Mouse (Mus musculus) liver, adult 2 months (tissue): ENCODE results near the gene Dnajb5. TPM values are rescaled to one million over a fixed set of nuclear protein-coding genes. Genes with fewer than 3 reads are reported as not detected.

Source experiments
- DNase-seq: peaks from one replicate; pipeline ENCODE4 v3.0.0-alpha.2; 2011; ENCODE audit warnings: low read depth, low spot score; ENCODE audit errors: extremely low read depth
- H3K27ac ChIP-seq: fragments of 200-500 bp; replicated peaks from 2 replicates; pipeline ENCODE4 v1.5.1; 2012; ENCODE audit warnings: low read depth, mild to moderate bottlenecking, control low read depth, inconsistent platforms, low read length; ENCODE audit not compliant: insufficient read depth
- H3K27me3 ChIP-seq: fragments of 200-500 bp; 2 replicates; pipeline ENCODE4 v1.6.1; 2012; ENCODE audit warnings: mild to moderate bottlenecking, moderate library complexity, low read length, inconsistent platforms; ENCODE audit not compliant: control insufficient read depth, insufficient read depth
- H3K36me3 ChIP-seq: fragments of 200-500 bp; 2 replicates; pipeline ENCODE4 v1.6.1; 2012; ENCODE audit warnings: low read length, inconsistent platforms; ENCODE audit not compliant: control insufficient read depth, insufficient read depth
- H3K4me1 ChIP-seq: fragments of 200-500 bp; 2 replicates; pipeline ENCODE4 v1.6.1; 2011; ENCODE audit warnings: low read length; ENCODE audit not compliant: control insufficient read depth, insufficient read depth
- H3K4me3 ChIP-seq: fragments of 200-500 bp; 2 replicates; pipeline ENCODE4 v1.5.1; 2011; ENCODE audit warnings: low read depth, mild to moderate bottlenecking, control low read depth, low read length, moderate library complexity; ENCODE audit not compliant: insufficient read depth
- H3K79me2 ChIP-seq: fragments of 200-500 bp; 2 replicates; pipeline ENCODE4 v1.6.1; 2012; ENCODE audit warnings: inconsistent platforms, mild to moderate bottlenecking, low read length, moderate library complexity; ENCODE audit not compliant: control insufficient read depth, insufficient read depth
- H3K9ac ChIP-seq: fragments of 200-500 bp; 2 replicates; pipeline ENCODE4 v1.6.1; 2012; ENCODE audit warnings: low read depth, mild to moderate bottlenecking, control low read depth, inconsistent platforms, low read length
- CTCF ChIP-seq: fragments of 200-500 bp; IDR thresholded peaks from 2 replicates; pipeline ENCODE4 v1.5.1; 2011; ENCODE audit warnings: low read depth, low read length, control low read depth
- POLR2A ChIP-seq: fragments of 200-500 bp; IDR thresholded peaks from 2 replicates; pipeline ENCODE4 v1.6.1; 2011; ENCODE audit warnings: low read length, control low read depth; ENCODE audit not compliant: insufficient read depth; ENCODE audit errors: extremely low read depth
- WGBS: fragments of 180-500 bp; shearing (Covaris S2); methylation state at CpG from one replicate; pipeline ENCODE4 v1.1.7; 2018; 5-methylcytosine and 5-hydroxymethylcytosine counted together
- polyA plus RNA-seq: library from polyadenylated mRNA; depleted of rRNA; stranded (reverse); fragments of >200 nt; gene quantifications from 2 replicates; pipeline ENCODE4 v1.2.3, GENCODE M21; 2012
- total RNA-seq: library from RNA; depleted of rRNA; stranded (reverse); fragments of >200 nt; gene quantifications from 2 replicates; pipeline ENCODE4 v1.2.3, GENCODE M21; 2014

Dnajb5 gene
- total and polyA plus RNA-seq, 2 experiments, result 0.83 to 2.8 TPM

- peak; percentile 36 for DNase-seq
These were observed 498 bp downstream of the Dnajb5 start for GRCm38 (mm10) chr4:42950065-42950558.

GRCm38 (mm10) chr4:42951206-42952195 lies 1.9 kb downstream of the Dnajb5 start:
- no peak for DNase-seq
- Histone ChIP-seq H3K4me1 (peaks cover 6% of the 10 kb centered on the region; the same call in 1 of the 2 replicates), H3K27ac (no peak overlapping the region), H3K4me3 (no peak overlapping the region), H3K27me3 (no peaks in the 10 kb centered on the region), H3K36me3 (no peaks in the 10 kb centered on the region), H3K79me2 (no peaks in the 10 kb centered on the region), H3K9ac (no peak overlapping the region)
- 86% methylated on average over 11 of the region's 11 CpGs for WGBS
- no peak for TF ChIP-seq CTCF
- TF ChIP-seq POLR2A, result no peak

More at GRCm38 (mm10) chr4:42950065-42950558, 498 bp downstream of the Dnajb5 start:
- peaks cover 6% of the 10 kb centered on the region; the same call in 1 of the 2 replicates for H3K4me1 ChIP-seq
- no peaks in the 10 kb centered on the region for H3K27me3 ChIP-seq
- H3K27ac ChIP-seq, result peak overlapping the region; percentile 78
- peak overlapping the region; percentile 84 for H3K4me3 ChIP-seq
- no peaks in the 10 kb centered on the region for H3K36me3 ChIP-seq
- 7% methylated on average over 23 of the region's 27 CpGs for WGBS
- TF ChIP-seq CTCF (no peak), POLR2A (no peak)
- peak overlapping the region; percentile 88 for H3K9ac ChIP-seq
- H3K79me2 ChIP-seq, result no peaks in the 10 kb centered on the region

- H3K36me3 ChIP-seq, result peaks cover 2% of the 10 kb centered on the region; the same call in 1 of the 2 replicates
- TF ChIP-seq CTCF (no peak), POLR2A (no peak)
- no peak for DNase-seq
- peaks cover 6% of the 10 kb centered on the region; the same call in 1 of the 2 replicates for H3K4me1 ChIP-seq
- no peaks in the 10 kb centered on the region for H3K79me2 ChIP-seq
- H3K27me3 ChIP-seq, result no peaks in the 10 kb centered on the region
- no peak overlapping the region for H3K9ac ChIP-seq
- no peak overlapping the region for H3K27ac ChIP-seq
- H3K4me3 ChIP-seq, result no peak overlapping the region
- 93% methylated on average over 7 of the region's 7 CpGs for WGBS
These were observed 2.9 kb downstream of the Dnajb5 start for GRCm38 (mm10) chr4:42952563-42952962.

- DNase-seq, result no peak
- WGBS, result 72% methylated on average over 10 of the region's 10 CpGs
- no peak for TF ChIP-seq POLR2A
- TF ChIP-seq CTCF, result no peak
- no peak overlapping the region for H3K27ac ChIP-seq
- H3K36me3 ChIP-seq, result peaks cover 2% of the 10 kb centered on the region; the same call in 1 of the 2 replicates
- no peak overlapping the region for H3K9ac ChIP-seq
- peaks cover 6% of the 10 kb centered on the region; the same call in 1 of the 2 replicates for H3K4me1 ChIP-seq
- no peak overlapping the region for H3K4me3 ChIP-seq
- H3K27me3 ChIP-seq, result no peaks in the 10 kb centered on the region
- H3K79me2 ChIP-seq, result no peaks in the 10 kb centered on the region
These were observed 4.0 kb downstream of the Dnajb5 start for GRCm38 (mm10) chr4:42953435-42954094.

GRCm38 (mm10) chr4:42954297-42954696 lies 4.7 kb downstream of the Dnajb5 start:
- H3K79me2 ChIP-seq, result no peaks in the 10 kb centered on the region
- DNase-seq, result no peak
- H3K9ac ChIP-seq, result no peak overlapping the region
- 19% methylated on average over 10 of the region's 10 CpGs for WGBS
- H3K27ac ChIP-seq, result no peak overlapping the region
- peaks cover 2% of the 10 kb centered on the region; the same call in 1 of the 2 replicates for H3K4me1 ChIP-seq
- peak; percentile 95 for TF ChIP-seq CTCF
- no peak for TF ChIP-seq POLR2A
- no peaks in the 10 kb centered on the region for H3K27me3 ChIP-seq
- no peak overlapping the region for H3K4me3 ChIP-seq
- H3K36me3 ChIP-seq, result peaks cover 2% of the 10 kb centered on the region; the same call in 1 of the 2 replicates
